Mouse (Mus musculus): ENCODE data around the gene Rhbdd1. TPM values are rescaled to one million over a fixed set of nuclear protein-coding genes. Genes with fewer than 3 reads are reported as not detected.

Rhbdd1 gene
- polyA plus RNA-seq (2012; ENCODE audit: low replicate concordance), result 1.7 and 2.4 TPM in 2 replicates

GRCm38 (mm10) chr1:82316111-82316745 is at the start of gene Rhbdd1:
Rhbdd1 (plus strand) TSS chr1:82316452.

GRCm38 (mm10) chr1:82291151-82291797 is 25.0 kb upstream of the Rhbdd1 start, which contains the start of gene Irs1:
Irs1 (minus strand) TSS chr1:82291416.

Other genes with a start within 250 kb of the Rhbdd1 start
- not detected in 2 replicates for gene Gm9747, start 83.3 kb upstream of the Rhbdd1 start, polyA plus RNA-seq (2012; ENCODE audit: low replicate concordance)
- 0.09 TPM in 1 of 2 replicates, not detected in the other for gene Irs1, start 25.0 kb upstream of the Rhbdd1 start, polyA plus RNA-seq (2012; ENCODE audit: low replicate concordance)